Mouse (Mus musculus): ENCODE data around the gene Nfx1.

DNA sequence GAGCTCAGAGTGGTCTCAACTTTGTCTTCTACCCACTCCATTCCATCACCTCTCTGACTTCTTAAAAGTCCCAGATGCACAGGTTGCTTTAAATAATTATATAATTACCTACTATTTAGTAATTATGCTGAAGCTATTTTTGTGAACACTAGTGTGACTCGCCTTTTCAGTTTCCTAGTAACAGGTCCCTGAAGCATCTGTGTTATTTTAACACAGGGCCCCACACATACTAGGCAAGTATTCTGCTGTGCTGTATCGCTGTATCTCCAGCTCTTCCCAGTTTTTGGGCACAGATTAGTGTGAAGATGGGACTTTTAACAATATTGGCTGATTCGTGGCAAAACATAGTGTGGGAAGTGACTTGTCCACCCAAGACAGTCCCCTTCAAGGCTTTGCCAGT lies 7.2 kb upstream of the Nfx1 start:
- TF ChIP-seq CTCF (IDR thresholded peaks at IDR 0.05; ENCODE audit: borderline replicate concordance, extremely low read depth, insufficient read depth, insufficient read length): no peak
- no peak for TF ChIP-seq POLR2A (IDR thresholded peaks at IDR 0.05; ENCODE audit: borderline replicate concordance, extremely low read depth, insufficient read depth, insufficient read length, poor library complexity, severe bottlenecking)

Data from brain, embryonic 14.5 days (tissue).